Mouse (Mus musculus): ENCODE data around the gene Tubb4b.

Tubb4b gene

GRCm38 (mm10) chr2:25224766-25225752, 557 bp upstream of the Tubb4b start:
- peak; percentile 99 for DNase-seq (ENCODE audit: low spot score)

GRCm38 (mm10) chr2:25223681-25224491, 616 bp downstream of the Tubb4b start:
- DNase-seq (ENCODE audit: low spot score): peak; percentile 82

GRCm38 (mm10) chr2:25221331-25221772, 3.1 kb downstream of the Tubb4b start:
- DNase-seq (ENCODE audit: low spot score): no peak

GRCm38 (mm10) chr2:25218445-25218844, 6.1 kb downstream of the Tubb4b start, which contains the start of gene Fam166a:
Gene Fam166a (plus strand): TSS chr2:25218745.
- no peak for DNase-seq (ENCODE audit: low spot score)

DNA sequence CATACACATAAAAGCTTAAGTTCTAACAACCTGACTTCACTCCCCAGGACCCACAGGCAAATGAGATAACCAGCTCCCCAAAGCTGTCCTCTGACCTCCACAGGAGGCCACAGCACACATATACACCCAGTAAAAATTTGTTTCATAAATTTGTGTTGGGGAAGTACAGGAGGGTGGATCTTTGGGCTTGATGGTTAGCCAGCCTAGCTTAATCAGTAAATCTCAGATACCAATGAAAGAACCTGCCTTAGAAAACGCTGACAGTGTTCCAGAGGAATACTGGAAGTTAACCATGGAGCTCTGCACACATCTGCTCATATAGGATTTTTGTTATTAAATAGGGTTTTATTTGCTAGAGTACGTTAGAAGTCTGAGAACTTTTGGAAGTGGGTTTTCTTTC, 6.8 kb downstream of the Tubb4b start:
- no peak for DNase-seq (ENCODE audit: low spot score)

- peak; percentile 58 for DNase-seq (ENCODE audit: low spot score)
Observed at GRCm38 (mm10) chr2:25214444-25214843, 10.1 kb downstream of the Tubb4b start, which contains the start of gene Stpg3. Gene Stpg3 (minus strand): TSS chr2:25214637.

- DNase-seq (ENCODE audit: low spot score): no peak
Observed at GRCm38 (mm10) chr2:25213266-25213865, 11.1 kb downstream of the Tubb4b start.

DNA sequence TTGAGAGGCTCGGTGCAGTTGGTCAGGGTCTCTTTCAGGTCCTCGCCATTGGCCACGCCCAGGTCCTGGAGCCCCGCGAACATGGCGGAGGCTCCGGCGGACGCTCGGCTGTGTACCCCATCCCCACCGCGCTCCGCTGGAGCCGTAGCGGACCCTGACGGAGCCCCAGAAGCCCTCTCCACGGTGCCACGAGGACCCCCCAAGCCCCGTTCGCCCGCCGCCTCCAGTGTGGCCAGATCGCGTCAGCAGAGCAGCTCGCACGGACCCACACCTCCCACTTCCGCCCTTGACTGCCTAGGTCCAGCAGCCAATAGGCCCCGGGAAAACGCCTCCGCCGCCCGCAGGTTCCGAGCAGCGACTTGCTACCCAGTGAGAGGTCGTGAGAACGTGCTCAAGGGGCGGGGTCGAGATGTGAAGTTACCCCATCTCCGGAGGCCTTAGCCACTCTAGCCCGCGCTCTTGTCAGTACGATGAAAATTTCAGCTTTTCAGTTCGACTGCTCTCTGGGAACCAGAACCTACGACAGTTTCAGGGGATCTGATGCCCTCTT, 13.3 kb downstream of the Tubb4b start, which contains the start of gene Nelfb:
Gene Nelfb, minus strand, starts transcription at position 369 of the 550 bp plus-strand sequence.
- peak; percentile 96 for DNase-seq (ENCODE audit: low spot score)

GRCm38 (mm10) chr2:25210686-25211085, 13.8 kb downstream of the Tubb4b start:
- peak; percentile 27 for DNase-seq (ENCODE audit: low spot score)

DNA sequence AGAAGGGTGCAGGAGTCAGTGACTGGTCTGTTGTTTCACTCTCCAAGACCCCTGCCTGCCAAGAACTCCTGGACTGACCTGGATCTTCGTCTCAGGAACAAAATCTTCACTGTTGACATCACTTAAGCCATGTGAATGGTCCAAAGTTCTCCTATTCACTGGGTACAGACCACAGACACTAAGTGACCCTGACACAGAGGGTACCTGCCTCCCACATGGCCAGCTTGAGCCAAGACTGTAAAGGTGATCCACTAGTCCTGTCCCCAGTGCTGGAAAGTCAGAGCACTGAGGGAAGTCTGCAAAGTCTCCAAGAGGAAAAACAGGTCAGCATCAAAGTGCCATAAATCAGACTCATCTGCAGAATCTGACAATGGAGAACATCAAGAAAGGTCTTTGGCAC, 16.9 kb downstream of the Tubb4b start:
- DNase-seq (ENCODE audit: low spot score): no peak

DNA sequence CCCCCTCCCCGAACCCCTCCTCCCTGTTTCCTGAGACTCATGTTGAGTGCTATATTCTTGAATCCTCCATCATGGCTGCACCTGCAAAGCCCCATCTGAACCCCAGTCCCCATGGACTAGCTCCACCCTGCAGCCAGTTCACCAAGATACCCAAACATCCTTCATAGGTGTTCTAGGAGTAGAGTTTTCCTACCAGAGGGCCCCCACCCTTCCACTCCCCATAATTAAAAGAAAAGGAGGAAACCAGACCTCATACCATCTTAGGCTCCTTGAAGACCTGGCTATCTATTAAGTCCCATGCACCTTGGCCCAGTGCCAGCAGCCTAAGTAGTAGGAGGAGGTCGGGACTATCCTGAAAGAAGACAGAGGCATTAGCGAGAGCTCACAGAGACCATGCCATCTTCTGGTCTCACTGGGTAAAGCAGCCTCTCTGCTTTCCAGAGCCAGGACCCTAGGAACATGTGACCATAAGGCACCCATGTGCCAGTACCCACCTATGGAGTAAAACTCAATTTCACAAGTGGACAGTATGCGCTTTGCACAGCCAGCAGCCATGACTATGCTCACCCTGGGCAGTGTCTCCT, 20.8 kb downstream of the Tubb4b start:
- no peak for DNase-seq (ENCODE audit: low spot score)

GRCm38 (mm10) chr2:25200631-25201030, 23.9 kb downstream of the Tubb4b start:
- DNase-seq (ENCODE audit: low spot score): no peak

- no peak for DNase-seq (ENCODE audit: low spot score)
Observed at GRCm38 (mm10) chr2:25197946-25198345, 26.6 kb downstream of the Tubb4b start.

GRCm38 (mm10) chr2:25197191-25197590, 27.3 kb downstream of the Tubb4b start:
- no peak for DNase-seq (ENCODE audit: low spot score)

DNA sequence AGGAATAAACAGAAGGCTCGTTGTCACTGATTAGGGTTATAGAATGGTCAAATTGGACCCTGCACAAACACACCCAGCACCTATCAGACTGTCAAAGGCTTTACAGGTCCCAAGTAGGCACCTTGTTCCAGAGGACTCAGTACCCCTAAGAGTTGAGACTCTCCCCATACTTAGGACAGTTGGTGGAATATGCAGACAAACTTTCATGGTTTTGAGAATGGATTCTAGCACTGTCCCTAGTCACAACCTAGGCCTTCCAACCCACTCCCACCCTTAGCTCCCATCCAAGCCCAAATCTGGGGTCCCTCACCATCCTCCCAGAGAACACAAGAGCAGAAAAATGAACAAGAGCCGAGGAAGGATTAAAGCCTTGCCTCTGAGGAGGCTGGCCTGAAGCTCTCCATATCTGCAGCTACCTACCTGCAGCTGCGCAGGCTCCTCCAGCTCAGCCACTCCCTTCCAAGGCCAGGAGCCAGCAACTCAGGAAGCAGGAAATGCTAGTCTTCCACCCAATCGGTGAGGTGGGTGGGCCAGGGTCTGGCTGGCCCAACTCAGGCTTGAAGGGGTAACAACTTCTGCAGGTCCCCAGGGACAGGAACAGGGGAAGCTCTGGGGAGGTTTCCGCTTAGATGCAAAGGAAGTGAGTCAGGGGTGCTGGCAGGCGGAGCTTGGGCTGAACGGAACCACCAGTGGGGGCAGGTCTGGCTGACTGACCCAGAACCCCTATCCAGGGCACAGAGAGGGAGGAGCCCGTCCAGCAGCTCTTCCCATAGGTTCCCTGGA, 28.1 kb downstream of the Tubb4b start, which contains the start of gene Tor4a:
Gene Tor4a, minus strand, starts transcription at position 715 of the 783 bp plus-strand sequence.
- DNase-seq (ENCODE audit: low spot score): peak; percentile 82

DNA sequence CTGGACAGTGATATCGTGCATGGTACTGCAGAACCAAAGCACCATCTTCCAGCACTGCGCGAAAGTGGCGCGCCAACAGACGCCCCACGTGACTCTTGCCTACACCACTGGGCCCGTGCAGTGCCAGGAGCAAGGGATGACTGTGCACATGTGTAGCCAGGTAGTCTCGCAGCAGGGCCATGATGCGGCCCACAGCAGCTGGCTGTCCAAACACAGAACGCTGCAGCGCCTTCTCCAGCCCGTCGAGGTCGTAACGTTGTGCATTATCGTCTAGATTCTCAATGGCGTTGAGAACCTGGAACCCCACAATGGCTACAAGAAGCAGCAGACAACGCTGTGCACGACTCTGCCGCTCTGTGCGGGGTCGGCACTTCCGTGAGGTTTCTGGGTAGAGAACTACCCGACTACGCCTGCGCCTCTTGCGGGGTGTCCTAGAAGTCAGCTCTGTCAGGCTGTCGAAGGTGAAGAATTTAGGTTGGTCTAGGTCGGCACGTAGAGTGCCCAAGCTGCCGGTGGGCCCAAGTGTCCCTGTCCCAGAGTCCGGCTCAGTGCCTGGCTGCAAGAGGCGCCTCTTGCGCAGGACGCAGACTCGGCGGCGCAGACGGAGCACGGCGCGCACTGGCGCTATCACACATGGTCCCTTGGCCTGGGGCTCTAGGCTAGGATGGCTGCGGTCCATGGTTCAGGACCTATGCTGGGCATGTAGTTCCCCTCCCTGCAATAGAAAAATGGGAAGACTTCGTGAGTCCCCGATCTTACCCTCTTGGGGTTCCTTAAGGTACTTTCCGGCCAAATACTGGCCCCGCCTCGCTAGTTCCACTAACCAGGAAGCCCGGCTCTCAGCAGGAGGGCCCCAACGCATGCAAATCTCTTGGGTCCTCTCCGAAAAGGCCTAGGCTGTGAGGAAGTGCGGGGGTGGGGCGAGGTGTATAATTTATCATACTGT, 29.0 kb downstream of the Tubb4b start:
- DNase-seq (ENCODE audit: low spot score): peak; percentile 61

DNA sequence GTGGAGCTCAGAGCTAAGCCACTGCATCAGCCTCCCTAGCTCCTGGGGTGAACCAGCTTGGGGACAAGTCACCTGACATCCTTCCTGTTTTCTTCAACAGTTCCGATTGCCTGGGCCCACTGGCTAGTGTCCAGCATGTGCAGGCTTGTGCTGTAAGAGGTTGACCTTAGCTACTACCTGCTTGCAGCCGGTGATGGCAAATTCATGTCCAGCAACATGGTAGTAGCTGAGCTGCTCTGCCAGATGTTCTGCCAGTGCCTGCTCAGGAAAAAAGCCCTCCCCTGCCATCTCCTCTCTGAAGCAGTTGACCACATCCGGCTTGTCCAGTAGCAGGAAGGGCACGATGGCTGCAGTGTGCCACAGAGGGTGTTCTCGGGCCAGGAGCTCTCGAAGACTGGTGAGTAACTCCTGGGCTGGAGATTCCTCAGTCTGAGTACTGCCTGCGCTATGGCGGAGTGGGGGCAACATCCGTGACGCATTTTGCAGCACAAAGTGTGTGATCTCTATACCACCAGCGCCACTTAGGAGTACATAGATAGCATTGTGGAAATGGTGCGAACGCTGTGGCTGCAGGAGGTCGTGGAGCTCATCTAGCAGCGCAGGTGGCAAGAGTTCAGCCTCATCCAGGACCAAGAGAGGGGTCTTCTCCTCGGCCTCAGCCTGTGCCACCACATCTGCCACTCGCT, 29.9 kb downstream of the Tubb4b start:
- no peak for DNase-seq (ENCODE audit: low spot score)

- no peak for DNase-seq (ENCODE audit: low spot score)
Observed at GRCm38 (mm10) chr2:25194006-25194405, 30.5 kb downstream of the Tubb4b start.

DNA sequence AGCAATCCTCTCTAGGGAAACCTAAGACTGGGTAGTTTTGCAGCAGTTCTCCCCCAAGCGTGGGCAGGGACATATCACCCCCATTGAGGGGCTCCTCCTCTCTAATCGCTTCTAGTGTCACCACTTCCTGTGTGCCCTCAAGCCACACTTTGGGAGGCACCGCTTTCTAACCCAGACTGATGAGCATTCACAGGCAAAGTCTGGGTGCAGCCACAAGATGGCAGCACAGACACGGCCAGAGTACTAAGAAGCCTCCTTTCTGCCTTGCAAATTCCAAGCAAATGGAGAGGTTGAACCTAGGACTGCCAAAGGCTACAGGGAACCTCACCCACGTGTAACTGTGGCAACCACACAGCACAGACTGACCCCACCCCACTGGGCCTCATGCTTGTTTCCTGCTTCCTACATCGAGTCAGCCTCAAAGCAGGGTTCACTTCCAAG, 31.2 kb downstream of the Tubb4b start:
- peak; percentile 75 for DNase-seq (ENCODE audit: low spot score)
